Mouse (Mus musculus): ENCODE data around the gene Tmem62. TPM values are rescaled to one million over a fixed set of nuclear protein-coding genes. Genes with fewer than 3 reads are reported as not detected.
"Not testable (repeated sequence)": the region's sequence is repeated elsewhere in the genome, so short reads cannot be mapped to it uniquely, and the experiment has no call there.

The Tmem62 gene
- total and polyA plus RNA-seq, 2 experiments from 2014 or later: 14.5 to 20.9 TPM

GRCm38 (mm10) chr2:121022918-121023317, 46.1 kb downstream of the Tmem62 start:
- no peak for TF ChIP-seq CTCF (IDR thresholded peaks at IDR 0.05)
- no peaks in the 10 kb centered on the region for H3K4me1 ChIP-seq (ENCODE audit: insufficient read depth, low read length)
- H3K4me2 ChIP-seq (ENCODE audit: low read depth, low read length, poor library complexity, severe bottlenecking): no peak overlapping the region
- H3K9ac ChIP-seq (replicated peaks; ENCODE audit: low read length, poor library complexity, severe bottlenecking): no peak overlapping the region
- no peaks in the 10 kb centered on the region for H3K27me3 ChIP-seq (ENCODE audit: insufficient read depth, low read length)
- no peak for ATAC-seq (ENCODE audit: low FRiP score)
- peaks cover under 1% of the 10 kb centered on the region; the same call in 1 of the 2 replicates for H3K36me3 ChIP-seq (ENCODE audit: insufficient read depth, low read length)
- H3K4me3 ChIP-seq (ENCODE audit: low read depth, low read length): no peak overlapping the region
- no peak overlapping the region for H3K27ac ChIP-seq (ENCODE audit: low read depth, low read length)
- DNase-seq (ENCODE audit: low spot score): no peak
- WGBS: 76% methylated on average over 5 of the region's 5 CpGs
- H3K9me3 ChIP-seq (ENCODE audit: low read length): no peaks in the 10 kb centered on the region

GRCm38 (mm10) chr2:121036733-121037341, 60.0 kb downstream of the Tmem62 start, which contains the start of gene Epb42:
TSS of gene Epb42 (minus strand) at chr2:121037072.
- H3K4me3 ChIP-seq (ENCODE audit: low read depth, low read length): no peak within 1 kb of the TSS
- no peak within 1 kb of the TSS for H3K27ac ChIP-seq (ENCODE audit: low read depth, low read length)
- no peak for TF ChIP-seq CTCF (IDR thresholded peaks at IDR 0.05)
- H3K27me3 ChIP-seq (ENCODE audit: insufficient read depth, low read length): no peaks in the 10 kb centered on the region
- no peak within 1 kb of the TSS for H3K4me2 ChIP-seq (ENCODE audit: low read depth, low read length, poor library complexity, severe bottlenecking)
- no peak for ATAC-seq (ENCODE audit: low FRiP score)
- no peaks in the 10 kb centered on the region for H3K36me3 ChIP-seq (ENCODE audit: insufficient read depth, low read length)
- H3K4me1 ChIP-seq (ENCODE audit: insufficient read depth, low read length): no peaks in the 10 kb centered on the region
- no peak for DNase-seq (ENCODE audit: low spot score)
- H3K9ac ChIP-seq (replicated peaks; ENCODE audit: low read length, poor library complexity, severe bottlenecking): no peak within 1 kb of the TSS
- WGBS: 74% methylated on average over 5 of the region's 5 CpGs
- H3K9me3 ChIP-seq (ENCODE audit: low read length): no peaks in the 10 kb centered on the region

- not testable (repeated sequence) for H3K27me3 ChIP-seq (ENCODE audit: insufficient read depth, low read length); H3K4me1 ChIP-seq (ENCODE audit: insufficient read depth, low read length); H3K4me3 ChIP-seq (ENCODE audit: low read depth, low read length); ATAC-seq (ENCODE audit: low FRiP score); H3K9ac ChIP-seq (replicated peaks; ENCODE audit: low read length, poor library complexity, severe bottlenecking); H3K4me2 ChIP-seq (ENCODE audit: low read depth, low read length, poor library complexity, severe bottlenecking); H3K27ac ChIP-seq (ENCODE audit: low read depth, low read length); H3K36me3 ChIP-seq (ENCODE audit: insufficient read depth, low read length); H3K9me3 ChIP-seq (ENCODE audit: low read length); DNase-seq (ENCODE audit: low spot score)
- whole genome bisulfite sequencing: 100% methylated on average over 1 of the region's 1 CpGs
Measured at GRCm38 (mm10) chr2:121038851-121039250, 62.0 kb downstream of the Tmem62 start.

- Histone ChIP-seq H3K4me3 (ENCODE audit: low read depth, low read length) (no peak overlapping the region), H3K27ac (ENCODE audit: low read depth, low read length) (no peak overlapping the region), H3K27me3 (ENCODE audit: insufficient read depth, low read length) (no peaks in the 10 kb centered on the region), H3K9ac (replicated peaks; ENCODE audit: low read length, poor library complexity, severe bottlenecking) (no peak overlapping the region), H3K4me2 (ENCODE audit: low read depth, low read length, poor library complexity, severe bottlenecking) (no peak overlapping the region), H3K9me3 (ENCODE audit: low read length) (no peaks in the 10 kb centered on the region), H3K36me3 (ENCODE audit: insufficient read depth, low read length) (no peaks in the 10 kb centered on the region), H3K4me1 (ENCODE audit: insufficient read depth, low read length) (no peaks in the 10 kb centered on the region)
- no peak for ATAC-seq (ENCODE audit: low FRiP score)
- DNase-seq (ENCODE audit: low spot score): no peak
- whole genome bisulfite sequencing: 100% methylated on average over 1 of the region's 1 CpGs
- no peak for TF ChIP-seq CTCF (IDR thresholded peaks at IDR 0.05)
Measured at GRCm38 (mm10) chr2:121039382-121039781, 62.6 kb downstream of the Tmem62 start.

GRCm38 (mm10) chr2:121041098-121041497, 64.3 kb downstream of the Tmem62 start:
- Histone ChIP-seq H3K4me1 (ENCODE audit: insufficient read depth, low read length) (no peaks in the 10 kb centered on the region), H3K27me3 (ENCODE audit: insufficient read depth, low read length) (no peaks in the 10 kb centered on the region), H3K9me3 (ENCODE audit: low read length) (no peaks in the 10 kb centered on the region), H3K27ac (ENCODE audit: low read depth, low read length) (no peak overlapping the region), H3K36me3 (ENCODE audit: insufficient read depth, low read length) (no peaks in the 10 kb centered on the region), H3K4me3 (ENCODE audit: low read depth, low read length) (no peak overlapping the region), H3K4me2 (ENCODE audit: low read depth, low read length, poor library complexity, severe bottlenecking) (no peak overlapping the region), H3K9ac (replicated peaks; ENCODE audit: low read length, poor library complexity, severe bottlenecking) (no peak overlapping the region)
- DNase-seq (ENCODE audit: low spot score): peak; percentile 49
- TF ChIP-seq CTCF (IDR thresholded peaks at IDR 0.05): peak; percentile 79
- WGBS: 54% methylated on average over 5 of the region's 5 CpGs
- ATAC-seq (ENCODE audit: low FRiP score): no peak

GRCm38 (mm10) chr2:121045653-121046052, 68.8 kb downstream of the Tmem62 start:
- Histone ChIP-seq H3K9me3 (ENCODE audit: low read length) (no peaks in the 10 kb centered on the region), H3K27ac (ENCODE audit: low read depth, low read length) (no peak overlapping the region), H3K27me3 (ENCODE audit: insufficient read depth, low read length) (no peaks in the 10 kb centered on the region), H3K4me3 (ENCODE audit: low read depth, low read length) (no peak overlapping the region), H3K4me1 (ENCODE audit: insufficient read depth, low read length) (no peaks in the 10 kb centered on the region), H3K4me2 (ENCODE audit: low read depth, low read length, poor library complexity, severe bottlenecking) (no peak overlapping the region), H3K9ac (replicated peaks; ENCODE audit: low read length, poor library complexity, severe bottlenecking) (no peak overlapping the region), H3K36me3 (ENCODE audit: insufficient read depth, low read length) (no peaks in the 10 kb centered on the region)
- no peak for ATAC-seq (ENCODE audit: low FRiP score)
- DNase-seq (ENCODE audit: low spot score): no peak
- TF ChIP-seq CTCF (IDR thresholded peaks at IDR 0.05): no peak
- WGBS: 78% methylated on average over 4 of the region's 4 CpGs

Data from midbrain, postnatal 0 days (tissue).